Mouse (Mus musculus) bone marrow macrophage, adult 2 months (primary cell): ENCODE data around the gene Agpat1.

Experiments
- CTCF ChIP-seq: IDR thresholded peaks from 2 replicates; pipeline ENCODE4 v1.5.1; 2012; ENCODE audit warnings: low read depth, mild to moderate bottlenecking, low read length, moderate library complexity
- POLR2A ChIP-seq: IDR thresholded peaks from 2 replicates; pipeline ENCODE4 v1.6.1; 2012; ENCODE audit warnings: mild to moderate bottlenecking, low read depth, low read length, borderline replicate concordance

- no peak for TF ChIP-seq POLR2A
- TF ChIP-seq CTCF = no peak
Measured at GRCm38 (mm10) chr17:34601796-34602195, 2.3 kb upstream of the Agpat1 start.
